Mouse (Mus musculus) ES-Bruce4 (cell line): ENCODE measurements around the gene Med18. TPM values are rescaled to one million over a fixed set of nuclear protein-coding genes. Genes with fewer than 3 reads are reported as not detected.

Experiments used
- H3K27ac ChIP-seq: 2 replicates; pipeline ENCODE4 v1.5.1; 2012; ENCODE audit warnings: low read length, inconsistent platforms; ENCODE audit not compliant: insufficient read depth
- H3K27me3 ChIP-seq: 2 replicates; pipeline ENCODE4 v1.6.1; 2012; ENCODE audit warnings: mild to moderate bottlenecking, low read length, inconsistent platforms; ENCODE audit not compliant: control insufficient read depth, poor library complexity, insufficient read depth, severe bottlenecking
- H3K36me3 ChIP-seq: 2 replicates; pipeline ENCODE4 v1.6.1; 2012; ENCODE audit warnings: inconsistent platforms, mild to moderate bottlenecking, low read length, moderate library complexity; ENCODE audit not compliant: control insufficient read depth, poor library complexity, insufficient read depth, severe bottlenecking
- H3K4me1 ChIP-seq: one replicate; pipeline ENCODE4 v1.8.1; 2011; ENCODE audit warnings: low read length; ENCODE audit not compliant: control insufficient read depth, insufficient read depth
- H3K4me3 ChIP-seq: 2 replicates; pipeline ENCODE4 v1.5.1; 2011; ENCODE audit warnings: low read depth, mild to moderate bottlenecking, low read length
- H3K9ac ChIP-seq: 2 replicates; pipeline ENCODE4 v1.6.1; 2012; ENCODE audit warnings: low read depth, mild to moderate bottlenecking, inconsistent platforms; ENCODE audit not compliant: poor library complexity, severe bottlenecking
- H3K9me3 ChIP-seq: replicated peaks from 2 replicates; pipeline ENCODE4 v1.6.1; 2012; ENCODE audit warnings: mild to moderate bottlenecking, low read length, inconsistent platforms; ENCODE audit not compliant: control insufficient read depth, poor library complexity, insufficient read depth, severe bottlenecking
- CTCF ChIP-seq: IDR thresholded peaks from one replicate; pipeline ENCODE4 v1.8.1; 2011; ENCODE audit warnings: low read depth, low read length
- EP300 ChIP-seq: IDR thresholded peaks from 2 replicates; pipeline ENCODE4 v1.6.1; 2011; ENCODE audit warnings: low read depth, low read length; ENCODE audit not compliant: insufficient read depth
- POLR2A ChIP-seq: IDR thresholded peaks from one replicate; pipeline ENCODE4 v1.8.1; 2011; ENCODE audit warnings: low read length; ENCODE audit not compliant: insufficient read depth
- polyA plus RNA-seq: library from polyadenylated mRNA; stranded (reverse); fragments of >200 nt; gene quantifications from 2 replicates; pipeline ENCODE4 v1.2.4, GENCODE M21; 2011; ENCODE audit warnings: low read depth; ENCODE audit not compliant: missing spikeins, insufficient read depth, insufficient read length

Med18 gene
- polyA plus RNA-seq = 22.5 and 24.4 TPM in 2 replicates

GRCm38 (mm10) chr4:132463430-132464254, at the start of gene Med18:
Gene Med18 (minus strand): TSS chr4:132463921.
- Histone ChIP-seq H3K36me3 (peaks cover 21% of the 10 kb centered on the region), H3K27ac (peak within 1 kb of the TSS; percentile 7), H3K4me1 (peaks cover 2% of the 10 kb centered on the region), H3K9ac (peak within 1 kb of the TSS; percentile 83), H3K4me3 (peak within 1 kb of the TSS; percentile 94), H3K27me3 (no peaks in the 10 kb centered on the region), H3K9me3 (no peaks in the 10 kb centered on the region)
- TF ChIP-seq POLR2A (peak; percentile 28), EP300 (0 out of 2 replicates have a peak, but pooled peaks have one; percentile 3), CTCF (no peak)

DNA sequence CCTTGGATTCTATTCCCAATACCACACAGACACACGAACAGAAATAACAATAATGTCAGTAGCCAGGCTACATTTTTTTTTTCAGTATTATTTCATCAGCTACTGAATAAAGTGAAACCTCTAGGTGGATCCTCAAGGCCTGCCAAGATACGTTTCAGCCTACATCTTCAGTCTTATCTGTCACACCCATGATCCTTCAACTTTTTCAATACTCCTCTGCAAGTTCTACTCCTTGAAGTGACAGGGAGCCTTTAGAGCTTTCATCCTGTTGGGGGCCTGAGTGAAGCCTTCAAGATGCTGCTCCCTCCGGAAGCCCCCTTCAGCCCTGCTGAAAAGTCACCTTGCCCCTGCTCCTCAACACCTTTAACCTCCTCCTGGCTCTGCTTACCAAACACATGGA, 48.4 kb upstream of the Med18 start:
- Histone ChIP-seq H3K4me3 (no peak overlapping the region), H3K9ac (no peak overlapping the region), H3K4me1 (no peaks in the 10 kb centered on the region), H3K27me3 (no peaks in the 10 kb centered on the region), H3K36me3 (peaks cover 4% of the 10 kb centered on the region; the same call in 1 of the 2 replicates), H3K27ac (no peak overlapping the region), H3K9me3 (no peaks in the 10 kb centered on the region)
- TF ChIP-seq EP300 (no peak), POLR2A (no peak), CTCF (no peak)

GRCm38 (mm10) chr4:132510352-132510798, 46.7 kb upstream of the Med18 start, which contains the start of gene Sesn2:
Gene Sesn2 (minus strand): TSS chr4:132510501.
- H3K27me3 ChIP-seq = no peaks in the 10 kb centered on the region
- H3K9me3 ChIP-seq = no peaks in the 10 kb centered on the region
- TF ChIP-seq CTCF (no peak), POLR2A (peak; percentile 81), EP300 (no peak)
- H3K4me1 ChIP-seq = no peaks in the 10 kb centered on the region
- H3K4me3 ChIP-seq = peak within 1 kb of the TSS; percentile 92
- H3K36me3 ChIP-seq = peaks cover 4% of the 10 kb centered on the region; the same call in 1 of the 2 replicates
- H3K9ac ChIP-seq = peak within 1 kb of the TSS; percentile 97
- peak within 1 kb of the TSS; percentile 62 for H3K27ac ChIP-seq

- no peaks in the 10 kb centered on the region for H3K9me3 ChIP-seq
- TF ChIP-seq EP300 (0 out of 2 replicates have a peak, but pooled peaks have one; percentile 51), CTCF (no peak), POLR2A (peak; percentile 92)
- H3K4me3 ChIP-seq = peak overlapping the region; percentile 92
- peak overlapping the region; percentile 62 for H3K27ac ChIP-seq
- H3K4me1 ChIP-seq = peaks cover 3% of the 10 kb centered on the region
- H3K27me3 ChIP-seq = no peaks in the 10 kb centered on the region
- peak overlapping the region; percentile 97 for H3K9ac ChIP-seq
- H3K36me3 ChIP-seq = peaks cover 4% of the 10 kb centered on the region; the same call in 1 of the 2 replicates
Measured at GRCm38 (mm10) chr4:132509621-132510296, 46.0 kb upstream of the Med18 start.

DNA sequence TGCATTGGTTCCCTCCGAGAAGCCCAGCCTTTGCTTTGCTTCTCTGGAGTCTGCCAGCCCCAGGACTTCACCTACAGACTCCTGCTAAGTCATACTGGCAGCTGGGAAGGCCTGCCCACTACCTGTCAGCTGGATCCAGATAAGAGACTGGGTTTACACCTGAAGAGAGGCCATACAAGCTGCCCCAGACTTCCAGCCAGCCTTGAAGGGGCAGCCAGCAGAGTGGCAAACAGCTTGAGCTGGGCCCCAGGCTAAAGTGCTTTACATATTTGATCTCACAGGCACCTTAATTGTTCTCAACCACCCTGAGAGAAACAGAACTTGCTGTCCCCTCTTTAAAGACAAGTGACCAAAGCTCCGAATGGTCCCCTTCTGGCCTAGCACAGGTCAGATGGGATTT, 43.5 kb upstream of the Med18 start:
- Histone ChIP-seq H3K36me3 (peaks cover 7% of the 10 kb centered on the region; the same call in 1 of the 2 replicates), H3K9ac (peak overlapping the region; percentile 97), H3K27me3 (no peaks in the 10 kb centered on the region), H3K9me3 (no peaks in the 10 kb centered on the region), H3K27ac (peak overlapping the region; percentile 77), H3K4me1 (peaks cover 6% of the 10 kb centered on the region), H3K4me3 (peak overlapping the region; percentile 55)
- TF ChIP-seq POLR2A (no peak), EP300 (no peak), CTCF (no peak)
